Mouse (Mus musculus): ENCODE results near the gene Aes.

Gene Aes

GRCm38 (mm10) chr10:81568381-81569191 lies 9.3 kb downstream of the Aes start:
- DNase-seq (ENCODE audit: low spot score in 2 of 2) = no peak

GRCm38 (mm10) chr10:81569507-81570237 lies 10.4 kb downstream of the Aes start:
- no peak for DNase-seq (ENCODE audit: low spot score in 2 of 2)

GRCm38 (mm10) chr10:81570238-81570800 lies 11.0 kb downstream of the Aes start:
- DNase-seq (ENCODE audit: low spot score in 2 of 2) = no peak

GRCm38 (mm10) chr10:81570831-81571500 lies 11.7 kb downstream of the Aes start:
- peak; percentile 92 to 95 for DNase-seq (ENCODE audit: low spot score in 2 of 2)

- DNase-seq (ENCODE audit: low spot score in 2 of 2) = peak; percentile 99 to 100
These were observed 12.2 kb downstream of the Aes start for GRCm38 (mm10) chr10:81571501-81571876.

- DNase-seq (ENCODE audit: low spot score in 2 of 2) = no peak
These were observed 12.9 kb downstream of the Aes start for GRCm38 (mm10) chr10:81572133-81572671.

- no peak for DNase-seq (ENCODE audit: low spot score in 2 of 2)
These were observed 13.7 kb downstream of the Aes start for GRCm38 (mm10) chr10:81572975-81573374.

GRCm38 (mm10) chr10:81574081-81575056 lies 15.1 kb downstream of the Aes start, which contains the start of gene Tle2:
Tle2 (plus strand) TSS chr10:81574561.
- no peak for DNase-seq (ENCODE audit: low spot score in 2 of 2)

- peak in 1 of 2 experiments; percentile 49 for DNase-seq (ENCODE audit: low spot score in 2 of 2)
These were observed 15.9 kb downstream of the Aes start for GRCm38 (mm10) chr10:81575208-81575631.

- DNase-seq (ENCODE audit: low spot score in 2 of 2) = no peak
These were observed 16.4 kb downstream of the Aes start for GRCm38 (mm10) chr10:81575695-81576094.

- no peak for DNase-seq (ENCODE audit: low spot score in 2 of 2)
These were observed 20.7 kb downstream of the Aes start for GRCm38 (mm10) chr10:81579967-81580366.

GRCm38 (mm10) chr10:81580441-81581070 lies 21.3 kb downstream of the Aes start:
- no peak for DNase-seq (ENCODE audit: low spot score in 2 of 2)

GRCm38 (mm10) chr10:81583347-81583746 lies 24.1 kb downstream of the Aes start:
- DNase-seq (ENCODE audit: low spot score in 2 of 2) = no peak

- DNase-seq (ENCODE audit: low spot score in 2 of 2) = no peak
These were observed 29.5 kb downstream of the Aes start for GRCm38 (mm10) chr10:81588739-81589138.

- DNase-seq (ENCODE audit: low spot score in 2 of 2) = no peak
These were observed 32.6 kb downstream of the Aes start for GRCm38 (mm10) chr10:81591846-81592245.

GRCm38 (mm10) chr10:81592631-81593030 lies 33.3 kb downstream of the Aes start:
- no peak for DNase-seq (ENCODE audit: low spot score in 2 of 2)

GRCm38 (mm10) chr10:81593223-81593622 lies 33.9 kb downstream of the Aes start:
- no peak for DNase-seq (ENCODE audit: low spot score in 2 of 2)

GRCm38 (mm10) chr10:81593935-81594334 lies 34.6 kb downstream of the Aes start:
- no peak for DNase-seq (ENCODE audit: low spot score in 2 of 2)

GRCm38 (mm10) chr10:81595599-81595998 lies 36.3 kb downstream of the Aes start:
- DNase-seq (ENCODE audit: low spot score in 2 of 2) = no peak

- DNase-seq (ENCODE audit: low spot score in 2 of 2) = no peak
These were observed 37.3 kb downstream of the Aes start for GRCm38 (mm10) chr10:81596611-81597010.

Data from frontal cortex, postnatal 36 days (tissue).